Mouse (Mus musculus) G1E-ER4 (cell line): ENCODE data around the gene Klk8. TPM values are rescaled to one million over a fixed set of nuclear protein-coding genes. Genes with fewer than 3 reads are reported as not detected.

Experiments
- GATA1 ChIP-seq: IDR thresholded peaks from one replicate; pipeline ENCODE4 v1.8.0; 2012; ENCODE audit warnings: low read length, inconsistent platforms
- polyA plus RNA-seq: library from polyadenylated mRNA; stranded (reverse); fragments of >175 nt; gene quantifications from 2 replicates; pipeline ENCODE4 v1.2.3, GENCODE M21; 2012

Gene Klk8
- polyA plus RNA-seq: not detected in 2 replicates

DNA sequence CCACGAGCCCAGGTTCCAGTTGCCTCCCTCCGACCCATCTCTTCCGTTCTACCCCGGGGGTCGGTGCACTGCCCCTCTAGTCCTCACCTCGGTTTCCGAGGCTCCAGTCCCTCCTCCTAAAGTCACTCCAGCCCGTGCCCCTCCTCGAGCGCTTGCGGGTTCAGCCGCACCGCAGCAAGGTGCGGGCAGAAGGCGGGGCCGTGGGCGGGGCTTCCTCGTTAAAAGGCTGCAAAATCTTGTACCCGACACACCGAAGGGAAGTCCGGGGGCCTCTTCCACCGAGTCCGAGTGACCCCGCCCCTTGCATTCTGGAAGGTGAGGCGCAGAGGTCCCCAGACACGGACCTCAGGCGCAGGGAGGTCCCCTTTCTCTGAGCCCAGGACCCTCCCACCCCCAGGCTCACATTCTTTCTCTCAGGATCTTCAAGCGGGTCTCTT lies at the start of gene Klk8:
TSS of gene Klk8 (plus strand) at position 245 of the 437 bp plus-strand sequence.
- TF ChIP-seq GATA1: no peak

DNA sequence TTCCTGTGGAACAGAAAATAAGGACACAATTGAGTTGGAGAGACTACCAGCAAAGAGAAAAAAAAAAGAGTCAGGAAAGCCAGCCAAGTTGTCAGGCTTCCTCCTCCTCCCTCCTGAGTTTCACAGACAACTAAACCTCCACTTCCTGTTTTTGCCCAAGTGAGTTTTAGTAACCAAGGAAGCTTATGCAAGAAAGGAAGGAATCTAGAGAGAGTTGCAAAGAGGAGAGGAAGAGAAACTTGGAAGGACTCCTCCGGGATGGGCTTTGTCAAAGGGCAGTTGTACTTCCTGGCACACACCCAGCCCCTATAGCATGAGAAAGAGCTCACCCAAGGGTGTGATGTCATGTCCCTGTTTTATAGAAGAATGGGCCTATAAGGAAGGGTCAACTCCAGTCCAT lies 49.6 kb upstream of the Klk8 start:
- TF ChIP-seq GATA1: no peak

DNA sequence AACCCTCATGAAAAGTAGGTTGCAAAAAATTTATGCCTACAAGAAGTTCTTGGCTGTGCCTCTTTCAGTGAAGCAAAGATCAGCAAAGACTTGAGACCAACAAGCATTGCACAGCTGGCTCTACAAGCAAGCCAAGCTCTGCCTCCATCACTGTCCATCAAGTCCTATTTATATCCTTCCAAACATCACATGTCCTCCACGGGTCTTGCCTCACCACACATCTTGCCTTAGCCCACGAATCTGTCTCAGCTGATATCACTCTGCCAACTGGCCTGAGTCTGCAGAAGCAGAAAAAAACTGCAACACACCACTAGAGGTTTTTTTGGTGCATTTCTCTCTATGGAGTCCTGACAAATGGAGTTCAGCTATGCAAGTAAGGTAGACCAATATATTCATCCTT lies 44.6 kb upstream of the Klk8 start:
- no peak for TF ChIP-seq GATA1

DNA sequence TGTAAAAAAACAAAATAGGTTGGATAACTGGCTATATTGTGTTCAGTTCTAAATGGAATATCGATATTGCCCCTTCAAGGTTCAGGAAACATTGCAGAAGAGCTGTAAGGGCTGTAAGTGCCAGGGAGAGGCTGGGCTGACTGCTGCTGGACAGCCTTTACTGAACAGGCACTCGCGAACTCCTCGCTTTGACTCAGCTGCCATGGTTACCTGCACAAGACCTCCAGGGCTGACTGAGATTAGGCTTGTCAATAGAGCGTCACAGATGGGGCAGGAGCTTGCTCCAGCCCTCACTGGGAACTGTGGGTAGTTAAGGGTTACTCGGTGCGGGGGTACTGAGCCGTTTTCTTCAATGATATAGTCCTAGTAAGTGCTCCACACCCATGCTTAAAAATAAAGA lies 30.9 kb upstream of the Klk8 start:
- TF ChIP-seq GATA1: no peak

DNA sequence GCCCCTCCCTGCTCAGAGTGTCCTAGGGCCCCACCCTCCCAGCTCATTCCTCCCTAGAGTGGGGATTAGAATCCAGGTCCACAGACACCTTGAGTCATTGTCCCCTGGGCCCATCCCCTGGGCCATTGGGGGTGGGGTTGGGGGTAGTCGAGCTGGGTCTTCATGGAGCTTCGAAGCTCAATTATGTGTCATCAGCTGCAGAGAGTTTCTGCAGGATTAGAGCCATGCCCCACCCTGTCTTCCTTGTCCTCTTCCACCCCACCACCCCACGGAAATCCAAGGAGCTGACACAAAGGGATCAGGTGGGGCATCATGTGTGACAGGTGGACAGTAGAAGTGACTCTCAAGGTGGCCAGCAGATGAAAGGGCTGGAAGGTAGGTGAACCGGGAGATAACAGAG lies 28.8 kb upstream of the Klk8 start, which contains the start of gene Klk12:
TSS of gene Klk12 (plus strand) at position 301 of the 400 bp plus-strand sequence.
- no peak for TF ChIP-seq GATA1

DNA sequence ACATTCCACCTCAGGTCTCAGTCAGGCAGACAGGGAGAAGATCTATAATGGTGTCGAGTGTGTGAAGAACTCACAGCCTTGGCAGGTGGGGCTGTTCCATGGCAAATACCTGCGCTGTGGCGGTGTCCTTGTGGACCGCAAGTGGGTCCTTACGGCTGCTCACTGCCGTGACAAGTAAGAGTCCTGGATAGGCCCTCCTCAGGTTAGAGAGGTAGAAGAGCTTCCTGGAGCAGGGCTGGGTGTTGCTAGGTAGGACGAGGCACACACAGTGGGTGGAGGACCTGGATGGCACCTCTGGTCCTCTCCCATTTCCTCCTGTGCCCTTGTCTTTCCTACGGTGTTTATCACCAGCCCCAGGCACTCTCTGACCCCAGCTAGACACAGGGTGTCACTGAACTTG lies 27.7 kb upstream of the Klk8 start:
- TF ChIP-seq GATA1: no peak

DNA sequence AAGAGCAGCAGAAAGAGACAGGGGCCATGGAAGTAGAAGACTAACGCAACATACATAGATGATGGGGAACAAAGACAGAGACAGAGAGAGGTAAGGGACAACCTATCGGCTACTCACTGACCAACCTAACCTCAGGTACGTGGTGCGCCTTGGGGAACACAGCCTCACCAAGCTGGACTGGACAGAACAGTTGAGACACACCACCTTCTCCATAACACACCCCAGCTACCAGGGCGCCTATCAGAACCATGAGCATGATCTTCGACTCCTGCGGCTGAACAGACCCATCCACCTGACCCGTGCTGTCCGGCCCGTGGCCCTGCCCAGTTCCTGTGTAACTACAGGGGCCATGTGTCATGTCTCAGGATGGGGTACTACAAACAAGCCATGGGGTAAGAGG lies 26.7 kb upstream of the Klk8 start:
- no peak for TF ChIP-seq GATA1

DNA sequence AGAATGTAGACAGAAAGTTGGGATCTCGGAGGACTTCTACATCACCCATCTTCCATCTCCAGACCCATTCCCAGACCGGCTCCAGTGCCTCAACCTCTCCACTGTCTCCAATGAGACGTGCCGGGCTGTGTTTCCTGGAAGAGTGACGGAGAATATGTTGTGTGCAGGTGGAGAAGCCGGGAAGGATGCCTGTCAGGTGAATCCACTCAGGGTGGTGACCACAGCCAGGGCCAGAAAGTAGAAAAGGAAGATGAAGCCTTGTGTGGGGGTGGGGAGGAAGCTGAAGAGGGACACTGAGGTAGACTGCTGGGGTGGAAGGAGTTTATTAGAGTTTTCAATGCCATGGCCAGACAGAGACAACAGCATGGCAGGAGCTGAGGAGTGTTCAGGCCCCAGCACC lies 25.5 kb upstream of the Klk8 start:
- TF ChIP-seq GATA1: no peak

DNA sequence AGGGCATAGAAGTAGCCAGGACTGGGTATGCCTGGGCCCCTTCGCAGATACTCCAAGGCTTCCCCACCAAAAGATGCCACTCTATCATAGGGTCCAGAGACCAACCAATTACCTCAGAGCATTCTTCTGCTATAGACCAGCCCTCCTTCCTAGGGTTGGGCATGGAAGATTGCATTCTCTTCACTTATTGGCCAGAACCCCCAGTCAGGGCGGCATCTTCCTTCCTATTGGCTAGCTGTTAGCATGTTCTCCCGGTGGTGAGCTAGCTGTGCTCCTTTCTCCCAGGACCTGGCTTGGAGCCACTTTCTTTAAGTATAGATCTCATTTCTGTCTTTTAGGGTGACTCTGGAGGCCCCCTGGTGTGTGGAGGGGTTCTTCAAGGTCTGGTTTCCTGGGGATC lies 24.5 kb upstream of the Klk8 start:
- TF ChIP-seq GATA1: no peak

DNA sequence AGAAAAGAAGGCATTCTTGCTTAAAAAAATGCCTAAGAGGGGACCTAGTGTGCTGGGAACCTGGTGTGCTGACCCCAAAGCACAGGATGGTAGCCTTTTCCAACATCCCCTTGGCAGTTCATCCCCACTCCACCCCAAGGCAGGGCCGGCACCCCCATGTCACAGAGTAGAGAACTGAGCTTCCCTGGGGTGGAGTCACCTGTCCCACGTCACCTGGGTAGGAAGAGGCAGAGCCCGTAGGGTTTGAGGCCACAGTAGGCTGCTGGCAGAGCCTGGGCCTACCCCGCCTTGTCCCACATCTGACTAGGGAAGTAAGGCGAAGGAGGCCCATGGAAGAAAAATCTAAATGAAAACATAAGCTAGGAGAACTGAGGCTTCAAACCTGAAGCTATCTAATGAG lies 23.0 kb upstream of the Klk8 start, which contains the start of gene Klk11:
TSS of gene Klk11 (plus strand) at position 241 of the 400 bp plus-strand sequence.
- TF ChIP-seq GATA1: no peak

DNA sequence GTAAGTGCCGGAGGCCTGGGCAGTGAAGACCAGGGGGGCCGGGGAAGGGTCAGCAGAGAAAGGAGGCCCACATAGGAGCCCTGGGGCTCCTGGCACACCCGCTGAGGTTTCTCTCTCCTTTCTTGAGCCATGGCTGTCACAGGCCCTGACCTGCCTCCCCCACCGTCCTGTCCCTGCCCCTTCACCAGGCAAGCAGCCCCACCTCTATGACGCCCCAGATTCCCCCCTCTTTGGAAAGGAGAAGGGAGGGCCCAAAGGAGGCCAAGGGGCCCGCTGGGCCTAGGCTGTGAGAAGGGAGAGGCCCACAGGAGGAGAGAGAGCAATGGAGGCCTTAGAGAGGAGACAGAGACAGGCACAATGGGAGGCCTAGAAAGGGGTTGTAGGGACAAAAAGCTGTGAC lies 22.6 kb upstream of the Klk8 start:
- TF ChIP-seq GATA1: no peak

DNA sequence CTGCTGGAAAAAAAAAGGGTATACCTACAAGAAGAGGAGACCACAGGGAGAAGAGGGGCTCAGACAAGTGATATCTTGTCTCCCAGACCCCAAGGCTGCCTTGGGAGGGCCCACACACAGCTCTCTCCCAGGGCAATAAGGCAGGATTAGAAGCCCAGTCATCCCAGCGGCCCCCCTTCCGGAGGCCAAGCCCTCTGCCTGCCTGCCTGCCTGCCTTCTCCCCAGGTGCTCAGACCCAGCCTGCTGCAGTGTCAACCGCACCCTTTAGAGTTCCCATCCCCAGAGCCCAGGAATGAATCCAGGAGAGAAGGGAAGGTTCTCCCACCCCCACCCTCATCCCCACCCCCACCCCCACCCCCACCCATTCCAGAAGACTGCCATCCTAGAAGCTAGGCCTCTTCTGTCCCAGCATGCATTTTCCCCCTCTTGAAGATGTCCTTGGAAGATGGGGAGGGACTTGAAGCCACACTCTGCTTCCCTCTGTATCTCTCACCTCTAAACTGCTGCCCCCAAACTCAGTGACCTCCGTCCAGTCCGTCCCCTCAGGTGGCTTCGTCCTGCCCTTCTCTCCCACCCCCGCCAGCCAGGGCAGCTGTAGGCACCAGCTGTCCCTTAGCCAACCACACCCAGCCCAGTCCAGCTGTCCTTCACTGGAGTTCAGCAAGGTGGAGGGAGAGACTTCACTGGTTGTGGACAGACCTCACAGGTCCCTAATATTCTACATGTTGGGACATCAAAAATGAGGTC lies 21.9 kb upstream of the Klk8 start:
- TF ChIP-seq GATA1: no peak

DNA sequence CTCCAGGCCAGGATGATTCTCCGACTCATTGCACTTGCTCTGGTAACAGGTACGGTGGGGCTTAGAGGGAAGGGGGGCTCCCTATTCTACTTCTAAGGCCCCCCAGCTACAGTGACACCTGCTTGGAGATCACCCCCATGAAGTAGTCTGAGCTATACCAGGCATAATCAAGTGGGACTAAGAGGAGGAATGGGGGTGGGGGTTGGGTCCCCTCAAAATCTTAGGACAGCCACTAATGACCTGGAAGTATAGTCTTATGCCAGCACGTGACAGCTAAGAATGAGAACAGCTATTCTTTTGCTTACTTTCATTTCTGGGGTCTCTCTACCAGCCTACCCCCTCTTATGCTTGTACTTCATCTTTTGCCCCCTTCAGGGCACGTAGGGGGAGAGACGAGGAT lies 20.9 kb upstream of the Klk8 start:
- no peak for TF ChIP-seq GATA1

DNA sequence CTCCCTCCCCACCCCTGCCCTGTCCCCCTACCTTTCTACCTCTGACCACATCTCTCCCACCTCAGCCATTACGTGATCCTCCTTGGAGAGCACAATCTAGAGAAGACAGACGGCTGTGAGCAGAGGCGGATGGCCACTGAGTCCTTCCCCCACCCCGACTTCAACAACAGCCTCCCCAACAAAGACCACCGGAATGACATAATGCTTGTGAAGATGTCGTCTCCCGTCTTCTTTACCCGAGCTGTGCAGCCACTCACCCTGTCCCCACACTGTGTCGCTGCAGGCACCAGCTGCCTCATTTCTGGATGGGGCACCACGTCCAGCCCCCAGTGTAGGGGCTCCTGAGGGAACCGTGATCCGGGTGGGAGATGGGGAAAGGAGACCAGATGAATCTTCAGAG lies 20.0 kb upstream of the Klk8 start:
- no peak for TF ChIP-seq GATA1

DNA sequence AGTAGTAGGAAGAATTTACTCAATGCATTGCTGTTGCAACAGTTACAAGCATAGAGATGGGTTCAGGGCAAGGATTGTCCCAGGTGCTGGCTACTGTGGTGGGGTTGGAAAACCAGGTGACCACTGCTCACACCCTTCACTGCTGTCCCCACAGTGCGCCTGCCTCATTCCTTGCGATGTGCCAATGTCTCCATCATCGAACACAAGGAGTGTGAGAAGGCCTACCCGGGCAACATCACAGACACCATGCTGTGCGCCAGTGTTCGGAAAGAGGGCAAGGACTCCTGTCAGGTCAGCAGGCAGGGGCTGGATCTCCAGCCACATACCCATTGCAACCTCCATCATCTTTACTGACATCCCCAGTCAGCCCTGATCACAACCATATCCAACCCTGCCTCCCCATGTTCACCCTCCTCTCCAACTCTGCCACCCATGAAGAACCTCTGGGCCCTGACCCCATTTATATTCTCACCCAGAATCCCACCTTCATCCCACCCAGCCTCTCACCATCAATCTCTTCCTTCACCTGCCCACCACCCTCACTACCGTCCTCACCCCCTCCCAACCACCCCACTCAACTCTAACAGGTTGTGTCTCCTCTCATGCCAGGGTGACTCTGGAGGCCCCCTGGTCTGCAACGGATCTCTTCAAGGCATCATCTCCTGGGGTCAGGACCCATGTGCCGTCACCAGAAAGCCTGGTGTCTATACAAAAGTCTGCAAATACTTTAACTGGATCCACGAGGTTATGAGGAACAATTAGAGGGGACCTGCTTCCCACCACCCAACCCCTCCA lies 19.0 kb upstream of the Klk8 start:
- TF ChIP-seq GATA1: no peak

DNA sequence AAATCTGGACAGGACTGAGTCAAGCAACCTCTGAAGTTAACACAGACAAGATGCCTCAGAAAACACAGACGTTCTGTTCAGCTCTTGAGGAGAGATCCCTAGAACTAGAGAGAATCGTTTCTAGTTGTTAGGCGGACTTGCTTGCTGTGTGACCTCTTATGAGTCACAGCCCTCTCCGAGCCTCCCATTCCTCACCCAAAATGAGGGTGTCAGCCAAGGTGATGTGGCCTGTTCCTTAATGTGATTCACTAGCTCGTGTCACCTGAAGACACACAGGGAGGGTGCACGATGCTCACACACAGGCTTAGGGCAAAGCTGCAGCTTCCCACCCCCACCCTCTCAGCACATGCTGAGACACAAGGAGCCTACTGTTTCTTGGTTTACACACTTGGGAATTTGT lies 17.1 kb upstream of the Klk8 start:
- TF ChIP-seq GATA1: no peak

DNA sequence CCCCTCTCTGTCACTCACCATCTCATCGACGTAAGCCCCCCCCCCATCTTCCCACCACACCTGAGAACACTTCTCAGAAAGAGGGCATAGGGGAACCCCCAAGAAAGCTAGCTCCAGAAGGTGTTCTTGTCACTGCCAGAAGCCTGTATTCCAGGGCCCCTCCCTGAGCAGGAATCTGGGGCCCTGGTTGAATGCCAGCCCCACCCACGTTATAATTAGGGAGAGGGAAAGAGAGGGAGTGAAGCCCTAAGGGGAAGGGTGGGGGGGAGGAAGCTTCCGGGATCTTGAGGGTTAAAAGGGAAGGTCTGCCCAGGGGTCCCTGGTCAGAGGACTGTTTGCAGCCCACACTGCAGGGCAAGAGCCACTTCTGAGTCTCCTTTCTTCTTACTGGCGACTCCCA lies 16.6 kb upstream of the Klk8 start, which contains the start of gene Klk10:
TSS of gene Klk10 (plus strand) at position 290 of the 400 bp plus-strand sequence.
- TF ChIP-seq GATA1: no peak
